Mouse (Mus musculus) cerebellum, adult 8-10 months (tissue): ENCODE data around the gene Cd19.

Source experiments
- DNase-seq: peaks from one replicate; pipeline ENCODE4 v3.0.0; 2022

Gene Cd19

GRCm38 (mm10) chr7:126414725-126415124 lies at the start of gene Cd19:
TSS of gene Cd19 (minus strand) at chr7:126414889.
- no peak for DNase-seq

DNA sequence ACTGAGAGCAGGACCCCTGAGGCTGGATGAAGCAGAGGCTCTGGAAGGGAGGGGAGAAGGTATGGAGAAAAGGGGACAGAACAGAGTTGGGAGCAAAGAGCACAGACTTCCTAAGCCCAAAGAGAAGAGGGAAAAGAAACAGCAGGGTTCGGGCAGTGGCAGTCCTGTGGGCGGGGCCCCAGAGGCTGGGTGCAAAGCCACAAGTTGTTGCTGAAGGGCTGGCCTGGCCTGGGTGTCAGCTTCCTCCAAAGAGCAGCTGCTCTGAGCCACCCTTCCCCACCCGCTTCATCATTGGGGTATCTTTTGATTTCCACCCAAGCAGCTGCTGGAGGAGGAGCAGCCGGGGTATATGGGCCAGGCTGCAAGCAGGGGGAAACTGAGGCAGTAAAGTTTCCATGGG lies 49.4 kb upstream of the Cd19 start:
- no peak for DNase-seq

- DNase-seq, result no peak
These were observed 48.9 kb upstream of the Cd19 start for GRCm38 (mm10) chr7:126463547-126463946.

GRCm38 (mm10) chr7:126463004-126463403 lies 48.3 kb upstream of the Cd19 start, which contains the start of gene Atp2a1:
TSS of gene Atp2a1 (minus strand) at chr7:126463108.
- no peak for DNase-seq

- no peak for DNase-seq
These were observed 46.9 kb upstream of the Cd19 start for GRCm38 (mm10) chr7:126461626-126462025.

GRCm38 (mm10) chr7:126460623-126461399 lies 46.1 kb upstream of the Cd19 start:
- no peak for DNase-seq

GRCm38 (mm10) chr7:126458844-126459618 lies 44.3 kb upstream of the Cd19 start:
- no peak for DNase-seq

- DNase-seq, result no peak
These were observed 43.5 kb upstream of the Cd19 start for GRCm38 (mm10) chr7:126458225-126458624.

DNA sequence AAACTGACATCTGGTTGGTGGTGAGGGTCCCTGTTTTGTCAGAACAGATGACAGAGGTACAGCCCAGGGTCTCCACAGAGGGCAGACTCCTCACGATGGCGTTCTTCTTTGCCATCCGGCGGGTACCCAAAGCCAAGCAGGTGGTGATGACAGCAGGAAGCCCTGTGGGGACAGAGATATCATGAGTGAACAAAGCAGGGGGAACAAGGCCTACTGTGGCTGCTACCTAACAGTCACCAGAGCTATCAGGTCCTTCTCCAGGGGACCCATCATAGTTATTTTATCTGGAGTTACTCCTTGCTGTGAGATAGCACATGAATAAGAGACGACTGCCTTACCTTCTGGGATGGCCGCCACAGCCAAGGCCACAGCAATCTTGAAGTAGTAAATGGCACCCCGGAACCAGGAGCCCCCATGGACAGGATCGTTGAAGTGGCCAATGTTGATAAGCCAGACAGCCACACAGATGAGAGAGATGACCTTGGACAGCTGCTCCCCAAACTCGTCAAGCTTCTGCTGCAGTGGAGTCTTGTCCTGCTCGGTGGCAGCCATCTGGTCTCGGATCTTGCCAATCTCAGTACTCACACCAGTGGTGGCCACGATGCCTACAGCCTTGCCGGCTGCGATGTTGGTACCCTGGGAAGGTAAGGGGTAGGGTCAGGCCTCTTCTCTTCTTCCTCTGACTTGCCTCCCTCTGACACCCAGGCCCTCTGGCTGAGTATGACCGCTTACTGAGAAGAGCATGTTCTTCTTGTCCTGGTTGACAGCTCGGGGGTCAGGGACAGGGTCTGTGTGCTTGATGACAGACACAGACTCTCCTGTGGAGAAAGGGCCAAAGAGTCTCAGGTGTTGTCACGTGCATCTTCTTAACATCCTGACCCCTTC lies 41.9 kb upstream of the Cd19 start:
- DNase-seq, result no peak

- no peak for DNase-seq
These were observed 40.6 kb upstream of the Cd19 start for GRCm38 (mm10) chr7:126455242-126455641.

- DNase-seq, result no peak
These were observed 39.2 kb upstream of the Cd19 start for GRCm38 (mm10) chr7:126453861-126454260.

- DNase-seq, result no peak
These were observed 37.6 kb upstream of the Cd19 start for GRCm38 (mm10) chr7:126452244-126452643.

DNA sequence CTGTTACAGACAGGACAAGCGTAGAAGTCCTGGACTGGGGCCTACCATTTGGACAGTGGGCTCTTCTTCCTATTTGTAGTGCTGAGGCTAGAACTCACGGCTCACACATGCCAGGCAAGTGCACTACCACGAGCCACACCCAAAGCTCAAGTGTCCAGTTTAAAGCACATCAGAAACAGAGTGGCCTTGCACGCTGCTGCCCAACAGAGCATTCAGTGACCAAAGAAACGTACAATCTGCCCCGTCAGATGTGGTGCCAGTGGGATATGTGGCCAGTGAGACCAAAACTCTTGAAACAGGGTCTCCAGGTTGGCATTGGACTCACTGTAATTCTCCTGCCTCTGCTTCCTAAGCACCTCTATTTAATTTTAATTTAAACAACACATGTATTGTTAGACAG lies 36.0 kb upstream of the Cd19 start:
- no peak for DNase-seq

- no peak for DNase-seq
These were observed 35.3 kb upstream of the Cd19 start for GRCm38 (mm10) chr7:126449991-126450390.

GRCm38 (mm10) chr7:126448481-126448880 lies 33.8 kb upstream of the Cd19 start:
- no peak for DNase-seq

DNA sequence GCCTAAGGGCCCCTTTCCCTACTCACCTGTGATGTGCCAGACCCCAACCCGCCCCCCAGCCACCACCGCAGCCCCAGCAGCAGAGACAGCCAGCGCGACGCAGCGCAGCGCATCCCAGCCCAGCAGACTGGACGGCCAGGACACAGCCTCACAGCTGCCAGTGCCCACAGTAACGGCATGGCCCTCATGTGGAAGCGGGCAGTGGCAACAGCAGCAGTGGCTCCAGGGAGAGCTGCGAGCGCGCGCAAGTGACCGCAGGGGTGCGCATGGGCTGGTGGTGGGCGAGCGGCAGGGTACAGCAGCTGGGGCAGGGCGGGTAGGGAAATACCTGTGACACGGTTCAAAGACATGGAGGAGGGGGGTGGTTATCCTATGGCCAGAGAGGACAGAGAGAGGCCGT lies 31.5 kb upstream of the Cd19 start:
- DNase-seq, result no peak

GRCm38 (mm10) chr7:126445104-126445815 lies 30.6 kb upstream of the Cd19 start:
- no peak for DNase-seq

DNA sequence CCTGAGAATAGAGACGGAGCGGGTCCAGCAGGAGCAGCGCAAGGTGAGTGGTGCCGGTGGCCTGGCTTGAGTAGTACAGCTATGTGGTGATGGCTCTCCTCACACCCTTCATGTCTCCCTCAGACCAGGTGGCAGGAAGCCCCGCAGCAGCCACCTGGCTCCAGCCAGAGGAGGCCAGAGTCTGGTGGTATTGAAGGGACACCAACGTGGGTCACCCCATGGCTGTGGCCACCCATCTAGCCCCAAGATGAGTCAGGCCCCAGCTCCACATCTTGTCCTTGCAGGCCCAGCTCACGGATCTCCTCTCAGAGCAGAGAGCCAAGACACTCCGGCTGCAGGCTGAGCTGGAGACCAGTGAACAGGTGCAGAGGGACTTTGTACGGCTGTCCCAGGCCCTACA lies 29.8 kb upstream of the Cd19 start:
- no peak for DNase-seq

DNA sequence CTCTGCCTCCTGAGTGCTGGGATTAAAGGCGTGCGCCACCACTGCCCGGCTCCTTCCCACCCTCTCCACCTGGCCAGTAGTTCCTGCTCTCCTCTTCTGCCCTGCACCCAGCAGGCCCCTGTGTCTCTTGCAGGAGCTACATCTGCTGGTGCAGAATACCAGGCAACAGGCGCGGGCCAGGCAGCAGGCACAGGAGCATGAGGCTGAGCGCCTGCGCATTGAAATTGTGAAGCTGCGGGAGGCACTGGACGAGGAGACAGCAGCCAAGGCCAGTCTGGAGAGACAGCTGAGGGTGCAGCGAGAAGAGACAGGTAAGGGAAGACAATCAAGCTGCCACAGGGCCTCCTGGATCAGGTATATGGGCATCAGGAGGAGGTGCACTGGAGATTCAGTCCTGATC lies 29.3 kb upstream of the Cd19 start:
- DNase-seq, result no peak

GRCm38 (mm10) chr7:126440134-126440533 lies 25.4 kb upstream of the Cd19 start:
- DNase-seq, result no peak

GRCm38 (mm10) chr7:126436851-126437250 lies 22.2 kb upstream of the Cd19 start:
- DNase-seq, result peak; percentile 47

DNA sequence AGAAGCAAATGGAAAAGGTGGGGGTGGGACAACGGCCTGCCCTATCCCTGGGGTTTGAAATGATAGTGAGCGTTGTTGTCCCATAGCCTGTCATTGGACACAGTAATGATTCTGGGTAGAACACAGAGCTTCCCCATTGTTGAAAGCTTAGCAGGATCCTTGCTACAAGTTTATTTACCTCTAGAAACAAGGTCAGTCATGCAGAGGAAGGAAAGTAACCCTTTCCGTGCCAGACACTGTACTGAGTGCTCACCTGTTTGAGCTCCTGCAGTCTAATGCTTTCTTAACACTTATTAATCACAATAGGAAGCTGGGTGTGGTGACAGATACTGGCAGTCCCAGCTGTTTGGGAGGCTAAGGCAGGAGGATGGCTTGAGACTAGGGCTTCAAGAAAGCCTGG lies 21.1 kb upstream of the Cd19 start:
- no peak for DNase-seq

DNA sequence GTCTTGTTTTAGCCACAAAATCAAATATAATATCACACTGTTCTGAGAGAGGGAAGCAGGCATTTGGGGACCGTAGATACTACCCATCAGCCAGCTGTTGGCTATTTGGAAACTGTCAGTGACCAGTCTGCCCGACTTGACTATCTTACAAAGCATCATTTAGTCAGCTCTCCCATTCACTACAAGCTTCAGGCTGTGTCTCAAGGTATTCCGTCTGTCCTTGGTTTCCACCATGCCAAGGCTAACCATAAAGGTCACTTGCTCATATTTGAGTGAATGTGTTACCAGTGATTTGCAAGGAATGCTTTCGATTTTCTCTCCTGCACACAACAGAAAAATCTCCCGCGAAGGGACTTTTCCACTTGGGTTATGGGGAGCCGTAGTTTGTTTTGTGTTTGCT lies 20.0 kb upstream of the Cd19 start:
- DNase-seq, result no peak
